Mouse (Mus musculus): ENCODE results near the gene Trpv4.

DNA sequence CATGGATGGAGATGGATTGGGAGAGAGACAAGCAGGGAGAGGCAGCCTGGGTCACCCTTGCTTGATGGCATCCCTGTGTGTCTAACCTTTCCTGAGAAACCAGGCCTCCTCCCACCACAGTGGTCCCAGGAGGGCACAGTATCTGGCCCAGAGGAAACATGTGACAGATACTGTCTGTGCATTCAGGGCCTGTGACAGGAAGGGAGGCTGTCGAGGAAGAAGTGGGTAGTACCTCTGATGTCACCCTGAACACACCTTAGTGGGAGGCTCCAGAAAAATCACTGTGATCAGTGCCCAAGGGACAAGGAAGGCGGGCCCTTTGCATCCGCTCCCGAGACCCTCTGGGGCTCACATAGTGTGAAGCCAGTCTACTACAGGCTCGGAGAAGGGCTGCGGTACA is 52.2 kb downstream of the Trpv4 start:
- TF ChIP-seq GATA1 (IDR thresholded peaks at IDR 0.05; ENCODE audit: borderline replicate concordance, low read length) (no peak), FLI1 (IDR thresholded peaks at IDR 0.05; ENCODE audit: low read length) (no peak)

Measured in megakaryocyte, embryonic 14.5 days (primary cell).